ENCODE assay signal across 16 mouse cellular contexts in genomic region chr7:16041208-16041607, GRCm38 (mm10). TPM values are rescaled to one million over a fixed set of nuclear protein-coding genes. Genes with fewer than 3 reads are reported as not detected.
DNase-seq lines count a peak whose midpoint lies in the region.
"Had no signal": no experiment of that assay in that cellular context is flagged by ENCODE, and none has a peak within 500 bp of the region (broad histone marks: within the 10 kb centered on the region; RNA-seq: fewer than 3 reads in every experiment).

No protein-coding gene starts in this region.

- intact Hi-C loops in heart, postnatal 14 days (cut with DNase I) = no loop called here

- peak; percentile 79 for DNase-seq in heart, adult 11 months
- DNase-seq in heart, postnatal 14 days = no peak
- peak; percentile 41 to 67 for DNase-seq in kidney, postnatal 25 days
- no peak for DNase-seq in kidney, postnatal 10 days
- DNase-seq in cerebellum, adult 18-20 months = peak; percentile 60 to 62
- DNase-seq in cerebellum, adult 9-11 months = peak; percentile 69
- DNase-seq in ovary, adult 18-20 months (ENCODE audit: low spot score) = no peak
- no peak for DNase-seq in layer of hippocampus, postnatal 14 days (ENCODE audit: low spot score in 2 of 2)
- DNase-seq: adrenal gland, adult 2 months; forebrain, postnatal 0 days; gastrocnemius, postnatal 36 days; layer of hippocampus, adult 9-11 months; liver; right cerebral cortex, adult 18-20 months had no signal

RNA-seq across cellular contexts. Expression of gene Bicra, which starts 6.5 kb away (rescaled TPM):
- 1 to 10 TPM; 9.1 to 9.7 TPM for total RNA-seq in heart, postnatal 14 days (2021)
- total RNA-seq in layer of hippocampus, postnatal 14 days (2021) = 10 to 100 TPM; 18.7 to 19.4 TPM

RNA-seq across cellular contexts. Expression of gene Zfp541, which starts 20.4 kb away (rescaled TPM):
- not detected for total RNA-seq in heart, postnatal 14 days (2021)
- total RNA-seq in layer of hippocampus, postnatal 14 days (2021) = under 1 TPM; 0.46 to 0.50 TPM
- total RNA-seq: gastrocnemius, postnatal 36 days; heart, adult 8-10 months; hematopoietic stem cell, adult 5-6 weeks had no signal

RNA-seq across cellular contexts. Expression of gene Napa, which starts 57.0 kb away (rescaled TPM):
- 10 to 100 TPM; 86.1 to 99.9 TPM for total RNA-seq in heart, postnatal 14 days (2021)
- total RNA-seq in layer of hippocampus, postnatal 14 days (2021) = 100 to 1,000 TPM; 240 to 259 TPM

Comparison
In these comparisons a context has a peak if more than half of its experiments do, and no peak if none do; other contexts are left out.
1. DNase-seq: peak in heart, adult 11 months (single experiment), kidney, postnatal 25 days (2 of 2), cerebellum, adult 18-20 months (2 of 2) and cerebellum, adult 9-11 months (single experiment); none in heart, postnatal 14 days (0 of 2), kidney, postnatal 10 days (single experiment), ovary, adult 18-20 months (single experiment) and layer of hippocampus, postnatal 14 days (0 of 2).